Mouse (Mus musculus): Measurements from ENCODE around the gene Cd274. TPM values are rescaled to one million over a fixed set of nuclear protein-coding genes. Genes with fewer than 3 reads are reported as not detected.
A peak's percentile ranks its signal among the peaks of the same experiment; 100 is the strongest.

Gene Cd274
- polyA plus RNA-seq, 1 experiment from 2014 or later: 1.2 TPM

DNA sequence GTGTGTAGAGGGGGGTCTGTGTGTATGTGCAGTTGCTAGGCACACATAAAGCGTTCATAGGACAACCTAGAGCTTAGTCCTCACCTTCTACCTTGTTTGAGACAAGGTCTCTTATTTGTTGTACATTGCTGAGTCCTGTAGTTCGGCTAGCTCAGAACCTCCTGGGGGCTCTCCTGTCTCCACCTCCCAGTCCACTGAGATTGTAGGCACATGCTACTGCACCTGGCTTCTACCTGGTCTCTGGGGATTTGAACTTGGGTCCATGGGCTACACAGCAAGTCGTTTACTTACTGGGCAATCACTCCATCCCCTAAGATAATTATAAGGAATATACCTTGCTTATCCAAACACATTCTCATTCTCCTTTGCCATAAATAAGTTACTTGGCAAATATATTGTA is 5.4 kb downstream of the Cd274 start:
- DNase-seq: no peak
- Histone ChIP-seq H3K9ac (replicated peaks) (0 out of 2 replicates have a peak overlapping the region, but pooled peaks have one; percentile 57), H3K4me1 (ENCODE audit: insufficient read depth) (peaks cover 17% of the 10 kb centered on the region), H3K4me2 (ENCODE audit: low read depth, low read length) (peak overlapping the region; percentile 68), H3K27ac (ENCODE audit: low read depth) (peak overlapping the region; percentile 80), H3K4me3 (ENCODE audit: low read depth, low read length) (no peak overlapping the region), H3K36me3 (replicated peaks; ENCODE audit: insufficient read depth, low read length) (peaks cover 4% of the 10 kb centered on the region; the same call in 1 of the 2 replicates), H3K9me3 (ENCODE audit: low read length) (no peaks in the 10 kb centered on the region), H3K27me3 (ENCODE audit: insufficient read depth, low read length) (no peaks in the 10 kb centered on the region)
- ATAC-seq: no peak
- WGBS (ENCODE audit: insufficient replicate concordance): 68% methylated on average over 3 of the region's 3 CpGs
- no peak for TF ChIP-seq CTCF (IDR thresholded peaks at IDR 0.05; ENCODE audit: low read depth)
- TF ChIP-seq EP300 (IDR thresholded peaks at IDR 0.05; ENCODE audit: low read depth): no peak

DNA sequence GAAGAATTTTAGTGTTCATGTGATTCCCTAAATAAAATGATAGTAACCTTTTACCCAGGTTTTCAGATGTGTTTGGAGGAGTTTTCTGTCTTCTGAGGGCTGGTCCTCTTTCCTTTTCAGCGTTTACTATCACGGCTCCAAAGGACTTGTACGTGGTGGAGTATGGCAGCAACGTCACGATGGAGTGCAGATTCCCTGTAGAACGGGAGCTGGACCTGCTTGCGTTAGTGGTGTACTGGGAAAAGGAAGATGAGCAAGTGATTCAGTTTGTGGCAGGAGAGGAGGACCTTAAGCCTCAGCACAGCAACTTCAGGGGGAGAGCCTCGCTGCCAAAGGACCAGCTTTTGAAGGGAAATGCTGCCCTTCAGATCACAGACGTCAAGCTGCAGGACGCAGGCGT is 6.2 kb downstream of the Cd274 start:
- Histone ChIP-seq H3K27ac (ENCODE audit: low read depth) (no peak overlapping the region), H3K4me1 (ENCODE audit: insufficient read depth) (peaks cover 17% of the 10 kb centered on the region), H3K4me2 (ENCODE audit: low read depth, low read length) (no peak overlapping the region), H3K36me3 (replicated peaks; ENCODE audit: insufficient read depth, low read length) (peaks cover 4% of the 10 kb centered on the region; the same call in 1 of the 2 replicates), H3K27me3 (ENCODE audit: insufficient read depth, low read length) (no peaks in the 10 kb centered on the region), H3K4me3 (ENCODE audit: low read depth, low read length) (no peak overlapping the region), H3K9ac (replicated peaks) (no peak overlapping the region), H3K9me3 (ENCODE audit: low read length) (no peaks in the 10 kb centered on the region)
- WGBS (ENCODE audit: insufficient replicate concordance): 77% methylated on average over 11 of the region's 11 CpGs
- DNase-seq: no peak
- TF ChIP-seq CTCF (IDR thresholded peaks at IDR 0.05; ENCODE audit: low read depth): no peak
- no peak for TF ChIP-seq EP300 (IDR thresholded peaks at IDR 0.05; ENCODE audit: low read depth)
- no peak for ATAC-seq

DNA sequence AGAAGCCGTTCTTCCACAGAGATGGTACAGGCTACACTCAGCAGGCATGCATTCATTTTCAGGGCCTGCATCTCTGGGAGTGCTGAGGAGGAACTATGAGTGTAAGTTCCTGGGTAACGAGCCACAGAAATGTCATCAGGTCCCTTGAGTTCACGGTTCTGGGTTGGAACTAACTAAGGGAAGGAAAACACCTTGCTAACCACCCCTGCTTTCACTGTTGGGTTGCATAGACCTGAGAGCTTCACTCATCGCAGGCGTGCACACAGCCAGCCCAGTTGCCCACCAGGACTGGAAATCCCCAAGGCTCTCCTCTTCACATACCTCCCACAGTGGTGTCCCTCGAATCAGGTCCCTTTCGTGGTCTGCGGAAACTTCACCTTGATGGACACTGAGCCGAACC is 7.7 kb downstream of the Cd274 start:
- Histone ChIP-seq H3K4me3 (ENCODE audit: low read depth, low read length) (no peak overlapping the region), H3K36me3 (replicated peaks; ENCODE audit: insufficient read depth, low read length) (peaks cover 4% of the 10 kb centered on the region; the same call in 1 of the 2 replicates), H3K27me3 (ENCODE audit: insufficient read depth, low read length) (no peaks in the 10 kb centered on the region), H3K4me2 (ENCODE audit: low read depth, low read length) (no peak overlapping the region), H3K9ac (replicated peaks) (no peak overlapping the region), H3K4me1 (ENCODE audit: insufficient read depth) (peaks cover 7% of the 10 kb centered on the region; the same call in 1 of the 2 replicates), H3K9me3 (ENCODE audit: low read length) (no peaks in the 10 kb centered on the region), H3K27ac (ENCODE audit: low read depth) (no peak overlapping the region)
- TF ChIP-seq EP300 (IDR thresholded peaks at IDR 0.05; ENCODE audit: low read depth): no peak
- TF ChIP-seq CTCF (IDR thresholded peaks at IDR 0.05; ENCODE audit: low read depth): no peak
- DNase-seq (no peak), ATAC-seq (no peak)
- WGBS (ENCODE audit: insufficient replicate concordance): 83% methylated on average over 9 of the region's 9 CpGs

DNA sequence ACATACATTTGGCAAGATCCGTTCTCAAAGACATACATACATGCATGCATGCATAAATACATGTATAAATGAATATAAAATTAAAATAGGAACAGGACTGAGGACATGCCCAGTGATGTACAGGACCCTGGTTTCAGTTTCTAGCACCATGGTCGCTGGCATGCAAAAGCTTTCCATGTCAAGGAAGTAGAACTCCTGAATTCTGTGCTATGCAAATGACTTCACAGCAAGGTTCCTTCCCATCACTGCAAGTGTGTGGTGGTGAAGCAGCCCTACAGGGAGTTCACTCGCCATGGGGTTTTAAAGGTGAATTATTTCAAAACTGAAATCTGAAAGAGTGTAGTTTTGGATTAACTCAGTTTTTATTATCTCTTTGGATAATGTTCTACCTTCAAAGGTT is 9.1 kb downstream of the Cd274 start:
- WGBS (ENCODE audit: insufficient replicate concordance): 76% methylated on average over 3 of the region's 3 CpGs
- no peaks in the 10 kb centered on the region for H3K27me3 ChIP-seq (ENCODE audit: insufficient read depth, low read length)
- ATAC-seq (no peak), DNase-seq (no peak)
- H3K4me1 ChIP-seq (ENCODE audit: insufficient read depth): 0 out of 2 replicates have a peak, but pooled peaks cover 3% of the 10 kb centered on the region
- no peak for TF ChIP-seq CTCF (IDR thresholded peaks at IDR 0.05; ENCODE audit: low read depth)
- TF ChIP-seq EP300 (IDR thresholded peaks at IDR 0.05; ENCODE audit: low read depth): no peak
- no peak overlapping the region for H3K4me3 ChIP-seq (ENCODE audit: low read depth, low read length)
- H3K36me3 ChIP-seq (replicated peaks; ENCODE audit: insufficient read depth, low read length): peaks cover 4% of the 10 kb centered on the region; the same call in 1 of the 2 replicates
- no peaks in the 10 kb centered on the region for H3K9me3 ChIP-seq (ENCODE audit: low read length)
- H3K27ac ChIP-seq (ENCODE audit: low read depth): no peak overlapping the region
- no peak overlapping the region for H3K4me2 ChIP-seq (ENCODE audit: low read depth, low read length)
- H3K9ac ChIP-seq (replicated peaks): no peak overlapping the region

DNA sequence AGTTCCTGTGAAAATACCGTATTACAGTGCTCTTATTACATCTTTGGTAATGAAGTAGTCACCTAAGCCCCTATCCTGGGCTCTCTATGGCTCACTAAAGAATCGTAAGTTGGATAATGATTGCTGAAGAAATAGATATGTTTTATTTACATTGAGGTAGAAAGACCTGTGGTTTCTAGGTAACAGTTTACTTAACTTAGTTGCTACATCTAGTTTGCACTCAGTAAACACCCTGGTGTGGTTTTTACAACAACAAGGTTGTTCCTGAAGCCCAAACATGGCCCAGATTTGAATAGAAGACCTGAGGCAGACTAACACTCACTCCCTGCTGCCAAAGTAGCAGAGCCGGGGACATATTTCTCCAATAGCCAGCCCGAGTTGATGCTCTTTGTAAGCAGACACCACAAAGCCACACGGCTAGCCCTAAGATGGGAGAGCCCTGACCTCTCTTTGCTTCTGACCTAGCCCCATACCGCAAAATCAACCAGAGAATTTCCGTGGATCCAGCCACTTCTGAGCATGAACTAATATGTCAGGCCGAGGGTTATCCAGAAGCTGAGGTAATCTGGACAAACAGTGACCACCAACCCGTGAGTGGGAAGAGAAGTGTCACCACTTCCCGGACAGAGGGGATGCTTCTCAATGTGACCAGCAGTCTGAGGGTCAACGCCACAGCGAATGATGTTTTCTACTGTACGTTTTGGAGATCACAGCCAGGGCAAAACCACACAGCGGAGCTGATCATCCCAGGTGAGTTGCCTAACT is 12.8 kb downstream of the Cd274 start:
- DNase-seq: peak; percentile 29
- H3K36me3 ChIP-seq (replicated peaks; ENCODE audit: insufficient read depth, low read length): peaks cover 2% of the 10 kb centered on the region
- peak overlapping the region; percentile 42 for H3K4me2 ChIP-seq (ENCODE audit: low read depth, low read length)
- H3K27ac ChIP-seq (ENCODE audit: low read depth): peak overlapping the region; percentile 81
- 67% methylated on average over 14 of the region's 14 CpGs for WGBS (ENCODE audit: insufficient replicate concordance)
- no peaks in the 10 kb centered on the region for H3K9me3 ChIP-seq (ENCODE audit: low read length)
- H3K4me1 ChIP-seq (ENCODE audit: insufficient read depth): peaks cover 15% of the 10 kb centered on the region; the same call in 1 of the 2 replicates
- no peak overlapping the region for H3K9ac ChIP-seq (replicated peaks)
- peak; percentile 88 for ATAC-seq
- H3K27me3 ChIP-seq (ENCODE audit: insufficient read depth, low read length): no peaks in the 10 kb centered on the region
- peak overlapping the region; percentile 2; the same call in 1 of the 2 replicates for H3K4me3 ChIP-seq (ENCODE audit: low read depth, low read length)
- TF ChIP-seq EP300 (IDR thresholded peaks at IDR 0.05; ENCODE audit: low read depth): no peak
- no peak for TF ChIP-seq CTCF (IDR thresholded peaks at IDR 0.05; ENCODE audit: low read depth)

DNA sequence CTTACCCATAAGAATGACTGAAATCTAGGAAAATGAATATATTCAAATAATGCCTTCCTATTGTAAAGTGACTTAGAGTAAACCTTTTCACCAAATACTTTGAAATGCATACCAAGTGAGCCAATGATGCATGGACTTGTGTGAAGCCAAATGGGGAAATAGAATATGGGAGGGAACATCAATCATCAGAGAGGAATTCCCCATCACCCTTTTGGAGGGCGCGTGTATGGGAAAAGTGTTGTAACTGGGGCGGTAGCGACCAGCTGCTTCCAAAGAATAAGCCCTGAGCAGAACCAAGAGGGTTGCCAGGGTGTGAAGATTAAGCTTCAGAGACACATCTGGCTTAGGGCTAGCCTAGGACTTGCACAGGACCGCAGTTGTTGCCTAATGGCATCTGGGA is 16.1 kb downstream of the Cd274 start:
- H3K36me3 ChIP-seq (replicated peaks; ENCODE audit: insufficient read depth, low read length): no peaks in the 10 kb centered on the region; the same call in none of the 2 replicates
- DNase-seq (no peak), ATAC-seq (no peak)
- peaks cover 15% of the 10 kb centered on the region; the same call in 1 of the 2 replicates for H3K4me1 ChIP-seq (ENCODE audit: insufficient read depth)
- no peak overlapping the region for H3K4me3 ChIP-seq (ENCODE audit: low read depth, low read length)
- H3K27ac ChIP-seq (ENCODE audit: low read depth): no peak overlapping the region
- 82% methylated on average over 5 of the region's 5 CpGs for WGBS (ENCODE audit: insufficient replicate concordance)
- no peak overlapping the region for H3K4me2 ChIP-seq (ENCODE audit: low read depth, low read length)
- no peaks in the 10 kb centered on the region for H3K9me3 ChIP-seq (ENCODE audit: low read length)
- no peak overlapping the region for H3K9ac ChIP-seq (replicated peaks)
- no peaks in the 10 kb centered on the region for H3K27me3 ChIP-seq (ENCODE audit: insufficient read depth, low read length)
- TF ChIP-seq CTCF (IDR thresholded peaks at IDR 0.05; ENCODE audit: low read depth) (no peak), EP300 (IDR thresholded peaks at IDR 0.05; ENCODE audit: low read depth) (no peak)

All from liver, postnatal 0 days (tissue).